Mouse (Mus musculus) c-Kit-positive CD71-positive TER-119-positive erythroid progenitor cells, embryonic 14.5 days (primary cell): Measurements from ENCODE around the gene Mup14.
"Not testable (repeated sequence)": the region's sequence is repeated elsewhere in the genome, so short reads cannot be mapped to it uniquely, and the experiment has no call there.

Source experiments
- DNase-seq: peaks from one replicate; pipeline ENCODE4 v3.0.0-alpha.2; 2013; ENCODE audit warnings: low spot score

Mup14 gene

GRCm38 (mm10) chr4:61303900-61304299 is at the start of gene Mup14:
Gene Mup14, minus strand, starts transcription at chr4:61304000.
- DNase-seq, result not testable (repeated sequence)

DNA sequence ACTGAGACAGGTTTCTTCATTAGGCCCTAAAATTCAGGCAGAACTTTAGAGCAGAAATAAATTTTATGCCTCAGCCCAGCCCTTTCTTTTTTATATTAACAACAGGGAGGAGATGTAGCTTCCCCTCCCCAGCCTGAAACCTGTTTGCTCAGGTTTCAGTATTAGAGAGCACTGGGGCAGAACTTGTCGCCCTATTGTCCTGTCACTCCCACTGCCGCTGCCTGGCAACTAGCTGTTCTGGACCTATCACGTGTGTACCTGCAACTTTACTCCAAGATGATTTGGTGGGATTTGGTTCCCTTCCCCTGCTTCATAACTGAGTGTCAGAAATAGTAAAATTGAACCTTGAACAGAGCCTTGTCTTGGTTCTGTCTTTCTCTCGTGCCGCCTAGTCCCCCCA is 34.3 kb upstream of the Mup14 start:
- not testable (repeated sequence) for DNase-seq
